Mouse (Mus musculus): Measurements from ENCODE around the gene Ubqln4.

The Ubqln4 gene

DNA sequence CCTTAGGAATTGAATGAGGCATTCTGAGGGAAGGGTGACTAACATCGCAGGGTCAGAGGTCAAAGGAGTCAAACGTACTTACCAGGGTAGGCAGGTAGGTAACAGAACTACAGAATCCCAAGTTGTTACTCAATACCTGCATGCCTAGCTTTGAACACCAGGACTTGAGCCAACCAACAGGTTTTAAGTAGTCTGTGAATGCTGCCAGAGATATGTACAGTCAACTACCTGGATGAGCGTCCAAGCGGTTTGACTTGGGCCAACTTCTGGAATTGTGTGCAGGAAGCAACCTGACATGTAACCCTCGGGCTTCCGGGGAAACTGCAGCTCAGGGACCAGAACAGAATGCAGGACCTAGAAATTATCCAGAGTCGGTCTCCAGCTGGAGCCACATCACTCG is 30.5 kb upstream of the Ubqln4 start:
- no peak for ATAC-seq (ENCODE audit: insufficient number of reproducible peaks, low FRiP score, low TSS enrichment)

GRCm38 (mm10) chr3:88525021-88525420 is 28.5 kb upstream of the Ubqln4 start:
- ATAC-seq (ENCODE audit: insufficient number of reproducible peaks, low FRiP score, low TSS enrichment), result no peak

DNA sequence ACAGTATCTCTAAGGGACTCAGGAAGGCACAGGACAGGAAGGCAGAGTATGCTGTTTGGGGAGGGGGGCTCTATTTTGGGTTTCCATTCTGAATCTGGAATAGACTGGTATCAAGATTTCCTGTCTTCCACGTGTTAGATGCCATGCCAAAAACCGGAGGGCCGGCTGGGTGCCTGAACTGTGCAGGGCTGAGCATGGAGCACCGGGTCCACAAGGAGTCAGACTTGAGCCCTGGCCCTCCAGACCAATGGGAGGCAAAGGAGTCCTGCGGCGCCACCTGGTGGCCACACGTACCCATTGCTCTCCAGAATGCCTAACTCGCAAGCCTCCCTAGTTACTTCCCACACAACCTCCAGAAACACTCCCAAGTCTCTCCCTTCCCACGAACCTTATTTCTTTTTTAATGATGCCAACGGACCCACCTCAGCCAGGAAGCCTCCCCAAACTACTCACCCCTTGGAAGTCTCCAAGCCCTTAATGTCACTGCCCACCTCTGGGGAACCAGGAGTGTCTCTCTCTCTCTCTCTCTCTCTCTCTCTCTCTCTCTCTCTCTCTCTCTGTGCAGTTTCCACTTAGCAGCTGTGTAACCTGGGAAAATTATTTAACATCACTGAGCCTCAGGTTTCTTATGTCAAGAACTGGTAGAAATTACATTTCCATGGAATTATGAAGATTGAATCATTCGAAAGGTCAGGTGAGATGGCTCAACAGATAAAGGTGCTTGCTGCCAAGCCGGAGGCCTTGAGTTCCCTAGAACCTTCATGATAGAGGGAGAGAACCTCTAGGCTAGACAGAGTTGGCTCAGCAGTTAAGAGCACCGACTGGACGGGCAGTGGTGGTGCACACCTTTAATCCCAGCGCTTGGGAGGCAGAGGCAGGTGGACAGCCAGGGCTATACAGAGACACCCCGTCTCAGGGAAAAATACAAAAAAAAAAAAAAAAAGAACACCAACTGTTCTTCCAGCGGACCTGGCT is 27.1 kb upstream of the Ubqln4 start:
- peak; percentile 86 for ATAC-seq (ENCODE audit: insufficient number of reproducible peaks, low FRiP score, low TSS enrichment)

- ATAC-seq (ENCODE audit: insufficient number of reproducible peaks, low FRiP score, low TSS enrichment), result no peak
Observed at GRCm38 (mm10) chr3:88527565-88527964, 26.0 kb upstream of the Ubqln4 start.

DNA sequence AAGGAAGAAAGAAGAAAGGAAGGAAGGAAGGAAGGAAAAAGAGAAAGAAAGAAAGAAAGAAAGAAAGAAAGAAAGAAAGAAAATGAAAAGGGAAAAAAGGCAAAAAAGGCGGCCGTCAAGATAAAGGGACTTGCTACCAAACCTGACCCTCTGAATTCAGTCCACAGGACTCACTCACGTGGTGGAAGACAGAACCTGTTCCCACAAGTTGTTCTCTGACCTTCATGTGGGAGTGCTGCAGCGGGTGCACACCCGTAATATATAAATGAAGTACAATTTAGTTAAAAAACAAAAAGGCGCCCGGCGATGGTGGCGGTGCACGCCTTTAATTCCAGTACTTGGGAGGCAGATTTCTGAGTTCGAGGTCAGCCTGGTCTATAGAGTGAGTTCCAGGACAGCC is 24.9 kb upstream of the Ubqln4 start:
- no peak for ATAC-seq (ENCODE audit: insufficient number of reproducible peaks, low FRiP score, low TSS enrichment)

GRCm38 (mm10) chr3:88529204-88530000 is 24.2 kb upstream of the Ubqln4 start:
- no peak for ATAC-seq (ENCODE audit: insufficient number of reproducible peaks, low FRiP score, low TSS enrichment)

- no peak for ATAC-seq (ENCODE audit: insufficient number of reproducible peaks, low FRiP score, low TSS enrichment)
Observed at GRCm38 (mm10) chr3:88530082-88530864, 23.3 kb upstream of the Ubqln4 start.

DNA sequence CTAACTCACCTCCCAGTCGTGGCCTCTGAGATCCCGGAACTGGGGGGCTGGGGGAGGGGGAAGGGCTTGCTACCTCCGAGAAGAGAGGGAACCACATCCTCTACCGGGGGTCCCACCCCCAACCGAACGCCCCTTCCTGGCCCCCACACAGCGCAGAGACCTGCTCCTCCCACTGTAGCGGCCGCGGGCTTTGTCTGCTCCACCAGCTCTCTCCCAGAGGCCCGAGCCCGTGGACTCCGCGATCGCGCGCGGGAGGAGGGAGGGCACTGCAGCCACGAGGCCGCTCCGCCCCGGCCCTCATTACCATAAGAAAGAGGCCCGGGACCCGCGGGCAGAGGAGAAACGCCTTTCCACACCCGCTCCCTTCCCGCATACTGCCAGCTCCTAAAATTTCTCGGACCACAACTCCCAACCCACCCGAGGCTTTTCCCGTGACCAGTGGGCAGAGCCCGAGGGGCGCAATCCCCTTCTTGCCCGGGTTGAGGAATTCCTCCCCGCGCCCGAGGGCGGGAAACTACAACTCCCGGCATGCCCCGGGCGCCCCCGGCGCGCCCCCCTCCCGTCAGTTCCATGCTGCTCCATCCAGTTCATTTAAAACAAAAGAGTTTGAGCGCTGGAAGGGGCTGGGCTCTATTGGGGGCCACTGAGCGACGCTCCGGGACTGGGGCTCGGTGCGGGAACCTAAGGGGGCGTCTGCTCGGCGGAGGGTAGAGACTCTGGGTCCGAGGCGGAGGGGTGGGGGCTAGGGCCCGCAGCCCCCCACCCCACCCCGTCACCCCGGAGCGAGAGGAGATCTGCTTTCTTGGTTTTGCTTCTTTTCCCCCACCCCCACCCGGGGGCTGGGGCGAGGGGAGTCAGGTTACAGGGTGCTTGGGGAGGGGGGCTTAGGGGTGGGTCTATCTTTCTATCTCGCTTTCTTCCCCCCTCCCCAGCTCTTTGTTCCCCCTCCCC is 21.9 kb upstream of the Ubqln4 start:
- peak; percentile 49; the same call in 1 of the 2 replicates for ATAC-seq (ENCODE audit: insufficient number of reproducible peaks, low FRiP score, low TSS enrichment)

DNA sequence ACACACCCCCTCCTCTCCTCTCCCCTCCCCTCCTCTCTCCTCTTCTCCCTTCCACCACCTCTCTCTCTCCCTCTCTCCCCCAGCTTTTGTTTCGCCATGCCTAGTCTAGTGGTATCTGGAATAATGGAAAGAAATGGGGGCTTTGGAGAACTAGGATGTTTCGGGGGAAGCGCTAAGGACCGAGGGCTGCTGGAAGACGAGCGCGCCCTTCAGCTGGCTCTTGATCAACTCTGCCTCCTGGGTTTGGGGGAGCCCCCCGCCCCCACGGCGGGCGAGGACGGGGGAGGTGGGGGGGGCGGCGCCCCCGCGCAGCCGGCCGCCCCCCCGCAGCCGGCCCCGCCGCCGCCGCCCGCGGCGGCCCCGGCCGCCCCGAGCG is 21.3 kb upstream of the Ubqln4 start, which contains the start of gene Mex3a:
Gene Mex3a (plus strand): TSS at position 97 of the 376 bp plus-strand sequence.
- ATAC-seq (ENCODE audit: insufficient number of reproducible peaks, low FRiP score, low TSS enrichment), result no peak

DNA sequence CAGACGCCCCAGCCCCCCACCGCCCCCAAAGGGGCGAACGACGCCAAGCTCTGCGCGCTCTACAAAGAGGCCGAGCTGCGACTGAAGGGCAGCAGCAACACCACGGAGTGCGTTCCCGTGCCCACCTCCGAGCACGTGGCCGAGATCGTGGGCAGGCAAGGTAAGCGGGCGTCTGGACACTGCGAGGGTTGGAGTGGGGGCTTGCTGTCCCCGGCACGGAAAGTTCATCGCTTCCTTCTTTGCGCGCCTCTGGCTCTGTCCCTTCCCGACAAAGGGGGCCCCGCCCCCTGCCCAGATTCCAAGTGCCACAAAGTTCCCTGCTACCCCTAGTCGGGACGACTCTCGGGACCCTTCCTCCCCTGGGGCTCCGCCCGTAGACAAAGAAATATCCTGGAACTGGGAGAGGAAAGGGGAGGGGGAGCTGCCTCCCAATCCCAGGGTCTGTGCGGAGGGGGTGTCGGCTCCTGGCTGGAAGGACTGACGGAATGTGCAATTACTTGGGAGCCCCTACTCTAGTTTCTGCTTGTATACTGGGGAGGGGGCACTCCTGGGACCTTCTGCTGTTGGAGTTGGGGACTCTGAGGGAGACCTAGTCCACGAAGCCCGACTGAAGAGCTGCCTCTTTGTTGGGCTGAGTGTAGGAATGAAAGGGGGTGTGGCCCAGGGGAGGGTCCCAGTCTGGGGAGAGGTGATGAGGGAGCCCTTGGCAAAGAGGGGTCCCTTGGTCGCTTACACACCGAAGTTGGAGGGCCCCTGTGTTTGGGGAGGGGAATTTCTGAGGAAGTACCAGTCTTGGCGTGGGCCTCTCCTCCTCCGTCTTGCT is 20.7 kb upstream of the Ubqln4 start:
- no peak for ATAC-seq (ENCODE audit: insufficient number of reproducible peaks, low FRiP score, low TSS enrichment)

DNA sequence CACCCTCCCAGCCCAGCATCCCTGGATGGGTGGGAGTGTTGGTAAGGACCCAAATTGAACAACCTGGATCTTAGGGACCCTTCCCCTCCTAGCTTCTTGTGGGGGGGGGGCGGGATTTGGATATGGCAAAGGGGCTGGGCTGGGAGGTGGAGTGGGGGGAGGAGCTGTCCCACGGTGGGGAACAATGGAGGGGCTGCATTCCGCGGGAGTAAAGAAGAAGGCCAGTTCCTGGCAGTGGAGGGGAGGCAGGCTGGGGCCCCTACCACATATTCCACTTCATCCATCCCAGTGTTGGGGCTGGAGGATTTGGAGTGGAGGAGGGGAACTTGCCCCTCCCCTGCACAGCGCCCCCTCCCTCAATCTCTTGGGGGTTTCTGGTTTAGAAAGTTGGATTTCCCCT is 19.9 kb upstream of the Ubqln4 start:
- ATAC-seq (ENCODE audit: insufficient number of reproducible peaks, low FRiP score, low TSS enrichment), result no peak

- no peak for ATAC-seq (ENCODE audit: insufficient number of reproducible peaks, low FRiP score, low TSS enrichment)
Observed at GRCm38 (mm10) chr3:88535005-88535404, 18.6 kb upstream of the Ubqln4 start.

DNA sequence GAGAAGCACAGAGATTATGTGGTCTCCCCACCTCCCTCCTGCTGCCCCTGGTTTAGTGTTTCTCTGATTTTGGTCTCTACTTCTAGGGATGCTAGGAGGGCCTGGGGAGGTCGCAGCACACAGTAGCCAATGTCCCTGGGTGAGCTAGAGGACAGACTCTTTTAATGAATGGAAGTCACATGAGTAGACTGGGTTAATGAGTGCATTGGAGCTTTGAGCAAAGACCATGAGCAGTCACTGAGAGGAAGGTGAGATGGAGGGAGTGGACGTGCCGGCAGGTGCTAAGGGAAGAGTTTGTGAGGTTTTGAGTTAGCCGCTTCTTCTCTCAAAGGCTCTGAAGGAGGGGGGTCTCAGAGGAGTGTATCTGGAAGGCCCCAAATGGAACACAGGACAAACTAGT is 18.0 kb upstream of the Ubqln4 start:
- ATAC-seq (ENCODE audit: insufficient number of reproducible peaks, low FRiP score, low TSS enrichment), result no peak

GRCm38 (mm10) chr3:88536103-88536930 is 17.2 kb upstream of the Ubqln4 start:
- ATAC-seq (ENCODE audit: insufficient number of reproducible peaks, low FRiP score, low TSS enrichment), result peak; percentile 67; the same call in 1 of the 2 replicates

GRCm38 (mm10) chr3:88537146-88537545 is 16.4 kb upstream of the Ubqln4 start:
- ATAC-seq (ENCODE audit: insufficient number of reproducible peaks, low FRiP score, low TSS enrichment), result no peak

DNA sequence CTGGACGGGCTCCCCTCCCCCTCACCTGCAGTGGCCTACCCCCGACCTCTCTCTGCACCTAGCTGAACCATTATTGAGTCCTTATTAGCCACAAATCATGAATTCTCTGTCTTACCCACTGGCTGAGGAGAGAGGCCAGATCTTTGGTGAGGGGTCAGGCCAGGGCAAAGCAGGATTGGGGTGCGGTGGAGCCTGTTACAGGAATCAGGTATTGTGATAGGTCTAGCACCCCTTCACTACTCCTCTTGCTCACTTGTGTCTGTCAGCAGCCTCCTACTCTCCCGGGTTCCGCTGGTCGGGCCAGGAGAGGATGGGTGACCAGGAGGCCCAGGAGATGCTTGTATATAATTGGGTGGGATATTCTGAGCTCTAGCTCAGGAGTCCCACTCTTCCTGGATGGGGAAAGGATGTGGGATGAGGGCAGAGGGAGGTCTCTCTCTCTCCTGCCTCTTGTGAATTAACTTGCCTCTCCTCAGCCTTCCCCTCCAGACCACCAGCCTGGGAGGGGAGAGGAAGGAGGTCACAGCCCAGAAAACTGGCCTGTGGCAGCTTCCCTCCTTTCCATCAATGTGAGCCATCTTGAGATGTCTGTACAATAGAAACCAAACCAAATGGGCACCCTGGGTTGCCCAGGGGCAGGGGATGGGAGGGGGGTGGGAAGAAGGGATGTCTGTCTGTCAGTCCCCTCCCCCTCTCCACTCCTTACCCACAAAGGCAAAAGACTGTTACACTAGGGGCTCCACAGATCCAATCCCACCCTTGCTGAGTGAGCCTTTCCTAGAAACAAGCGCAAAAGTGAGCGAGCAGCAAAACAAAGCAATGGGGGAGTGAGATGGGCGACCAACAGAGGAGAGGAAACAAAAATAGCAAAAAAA is 15.1 kb upstream of the Ubqln4 start:
- ATAC-seq (ENCODE audit: insufficient number of reproducible peaks, low FRiP score, low TSS enrichment), result no peak

GRCm38 (mm10) chr3:88539397-88539796 is 14.2 kb upstream of the Ubqln4 start:
- ATAC-seq (ENCODE audit: insufficient number of reproducible peaks, low FRiP score, low TSS enrichment), result no peak

All from cerebellum, adult (tissue).